Mouse (Mus musculus): ENCODE results near the gene Psenen.

Psenen gene

GRCm38 (mm10) chr7:30588676-30589434 is 25.4 kb upstream of the Psenen start, which contains the start of gene Kmt2b:
Gene Kmt2b, minus strand, starts transcription at chr7:30588726.
- DNase-seq (ENCODE audit: low spot score), result peak; percentile 95

GRCm38 (mm10) chr7:30587842-30588667 is 24.6 kb upstream of the Psenen start:
- no peak for DNase-seq (ENCODE audit: low spot score)

GRCm38 (mm10) chr7:30586455-30587020 is 23.1 kb upstream of the Psenen start:
- DNase-seq (ENCODE audit: low spot score), result no peak

- no peak for DNase-seq (ENCODE audit: low spot score)
Measured at GRCm38 (mm10) chr7:30585170-30585569, 21.7 kb upstream of the Psenen start.

- no peak for DNase-seq (ENCODE audit: low spot score)
Measured at GRCm38 (mm10) chr7:30584339-30584738, 20.9 kb upstream of the Psenen start.

- no peak for DNase-seq (ENCODE audit: low spot score)
Measured at GRCm38 (mm10) chr7:30581547-30581946, 18.1 kb upstream of the Psenen start.

- DNase-seq (ENCODE audit: low spot score), result no peak
Measured at GRCm38 (mm10) chr7:30579950-30580349, 16.5 kb upstream of the Psenen start.

- no peak for DNase-seq (ENCODE audit: low spot score)
Measured at GRCm38 (mm10) chr7:30572969-30573368, 9.5 kb upstream of the Psenen start.

- DNase-seq (ENCODE audit: low spot score), result no peak
Measured at GRCm38 (mm10) chr7:30572389-30572788, 9.0 kb upstream of the Psenen start.

GRCm38 (mm10) chr7:30567555-30567954 is 4.1 kb upstream of the Psenen start:
- no peak for DNase-seq (ENCODE audit: low spot score)

GRCm38 (mm10) chr7:30566033-30566432 is 2.6 kb upstream of the Psenen start:
- no peak for DNase-seq (ENCODE audit: low spot score)

GRCm38 (mm10) chr7:30564970-30565571 is 1.6 kb upstream of the Psenen start, which contains the start of gene Igflr1:
Gene Igflr1, plus strand, starts transcription at chr7:30565427.
- no peak for DNase-seq (ENCODE audit: low spot score)

- no peak for DNase-seq (ENCODE audit: low spot score)
Measured at GRCm38 (mm10) chr7:30563906-30564280, 466 bp upstream of the Psenen start.

GRCm38 (mm10) chr7:30562526-30563116 is 806 bp downstream of the Psenen start:
- no peak for DNase-seq (ENCODE audit: low spot score)

GRCm38 (mm10) chr7:30560296-30560695 is 3.1 kb downstream of the Psenen start:
- no peak for DNase-seq (ENCODE audit: low spot score)

GRCm38 (mm10) chr7:30559443-30559954 is 3.9 kb downstream of the Psenen start, which contains the start of gene Lin37:
Gene Lin37, minus strand, starts transcription at chr7:30559838.
- peak; percentile 98 for DNase-seq (ENCODE audit: low spot score)

- DNase-seq (ENCODE audit: low spot score), result no peak
Measured at GRCm38 (mm10) chr7:30558656-30559442, 4.6 kb downstream of the Psenen start.

GRCm38 (mm10) chr7:30557901-30558514 is 5.4 kb downstream of the Psenen start:
- DNase-seq (ENCODE audit: low spot score), result no peak

- DNase-seq (ENCODE audit: low spot score), result no peak
Measured at GRCm38 (mm10) chr7:30556894-30557536, 6.4 kb downstream of the Psenen start.
